Mouse (Mus musculus): ENCODE results near the gene Nfam1.

DNA sequence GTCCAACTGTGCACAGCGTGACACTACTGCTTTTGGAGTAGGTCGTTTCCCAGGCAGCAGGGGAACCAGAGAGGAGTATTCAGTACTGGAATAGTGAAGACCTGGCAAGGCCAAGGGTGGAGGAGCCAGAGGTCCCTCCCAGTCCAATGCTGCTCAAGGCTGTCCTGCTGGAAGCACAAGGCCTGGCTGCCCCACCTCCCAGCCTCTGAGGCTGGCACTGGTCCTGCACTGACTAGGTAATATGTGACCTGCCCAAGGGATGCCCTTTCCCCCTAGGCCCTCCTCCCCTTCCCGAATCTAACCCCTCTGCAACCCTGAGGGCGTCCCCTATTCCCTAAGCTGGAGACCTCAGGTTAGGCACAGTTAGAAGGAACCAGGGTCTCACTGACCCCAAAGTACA lies 70.6 kb downstream of the Nfam1 start:
- TF ChIP-seq CTCF (IDR thresholded peaks at IDR 0.05): no peak
- TF ChIP-seq EP300 (IDR thresholded peaks at IDR 0.05): no peak

Measured in lung, postnatal 0 days (tissue).